Mouse (Mus musculus) liver, embryonic 11.5 days (tissue): Measurements from ENCODE around the gene Foxp1. TPM values are rescaled to one million over a fixed set of nuclear protein-coding genes. Genes with fewer than 3 reads are reported as not detected.

ENCODE experiments used
- ATAC-seq: fragments of 200-750 bp; cut with Nextera tagmentation; replicated peaks from 2 replicates; pipeline ENCODE4 v1.8.0; 2017; ENCODE audit warnings: moderate number of reproducible peaks, mild to moderate bottlenecking, moderate TSS enrichment, moderate library complexity; ENCODE audit not compliant: low FRiP score
- DNase-seq: peaks from one replicate; pipeline ENCODE4 v3.0.0-alpha.2; 2017; ENCODE audit warnings: low spot score
- H3K27ac ChIP-seq: fragments of 300-500 bp; sonication (generic); 2 replicates; pipeline ENCODE4 v1.5.1; 2014; ENCODE audit warnings: mild to moderate bottlenecking, low read depth, low read length, control low read depth
- H3K27me3 ChIP-seq: fragments of 300-500 bp; sonication (generic); replicated peaks from 2 replicates; pipeline ENCODE4 v1.6.1; 2014; ENCODE audit warnings: low read length, mixed read lengths; ENCODE audit not compliant: control insufficient read depth, insufficient read depth
- H3K36me3 ChIP-seq: fragments of 300-500 bp; sonication (generic); 2 replicates; pipeline ENCODE4 v1.6.1; 2014; ENCODE audit warnings: mild to moderate bottlenecking, low read length, moderate library complexity, mixed read lengths; ENCODE audit not compliant: control insufficient read depth, insufficient read depth
- H3K4me1 ChIP-seq: fragments of 300-500 bp; sonication (generic); replicated peaks from 2 replicates; pipeline ENCODE4 v1.6.1; 2014; ENCODE audit warnings: low read length, mixed read lengths; ENCODE audit not compliant: control insufficient read depth, insufficient read depth
- H3K4me2 ChIP-seq: fragments of 300-500 bp; sonication (generic); 2 replicates; pipeline ENCODE4 v1.6.1; 2014; ENCODE audit warnings: mild to moderate bottlenecking, control low read depth, moderate library complexity
- H3K4me3 ChIP-seq: fragments of 300-500 bp; sonication (generic); 2 replicates; pipeline ENCODE4 v1.5.1; 2014; ENCODE audit warnings: low read depth, low read length, control low read depth
- H3K9ac ChIP-seq: fragments of 300-500 bp; sonication (generic); 2 replicates; pipeline ENCODE4 v1.6.1; 2014; ENCODE audit warnings: low read depth, low read length, control low read depth
- H3K9me3 ChIP-seq: fragments of 300-500 bp; sonication (generic); 2 replicates; pipeline ENCODE4 v1.6.1; 2016; ENCODE audit warnings: low read length, inconsistent platforms, mixed read lengths; ENCODE audit not compliant: control insufficient read depth
- WGBS: fragments of 180-500 bp; shearing (Covaris S2); extraction: QIAGEN DNeasy Blood & Tissue Kit; methylation state at CpG from one replicate; pipeline ENCODE4 v1.1.7; 2014; 5-methylcytosine and 5-hydroxymethylcytosine counted together
- polyA plus RNA-seq: library from polyadenylated mRNA; unstranded; fragments of >200 nt; fragmentation: Nextera tagmentation; extraction: Ambion mirVana; gene quantifications from 2 replicates; pipeline ENCODE4 v1.2.1, GENCODE M21; 2014

Foxp1 gene
- polyA plus RNA-seq, 1 experiment from 2014 or later = 62.1 TPM

GRCm38 (mm10) chr6:99029438-99029837 is 493.1 kb downstream of the Foxp1 start:
- Histone ChIP-seq H3K4me3 (no peak overlapping the region), H3K4me2 (no peak overlapping the region; the same call in 1 of the 2 replicates), H3K27me3 (peaks cover 3% of the 10 kb centered on the region), H3K27ac (no peak overlapping the region), H3K9ac (no peak overlapping the region), H3K4me1 (peaks cover 36% of the 10 kb centered on the region), H3K36me3 (no peaks in the 10 kb centered on the region), H3K9me3 (no peaks in the 10 kb centered on the region)
- DNase-seq (no peak), ATAC-seq (no peak)
- WGBS = 30% methylated on average over 5 of the region's 5 CpGs

GRCm38 (mm10) chr6:99028989-99029305 is 493.6 kb downstream of the Foxp1 start:
- Histone ChIP-seq H3K4me1 (peaks cover 38% of the 10 kb centered on the region), H3K4me2 (peak overlapping the region; percentile 88), H3K9ac (peak overlapping the region; percentile 71; the same call in 1 of the 2 replicates), H3K27me3 (peaks cover 3% of the 10 kb centered on the region), H3K4me3 (peak overlapping the region; percentile 70), H3K27ac (peak overlapping the region; percentile 82), H3K9me3 (no peaks in the 10 kb centered on the region), H3K36me3 (no peaks in the 10 kb centered on the region)
- DNase-seq = no peak
- ATAC-seq = no peak
- WGBS = 7% methylated on average over 6 of the region's 6 CpGs

GRCm38 (mm10) chr6:99028161-99028988 is 494.1 kb downstream of the Foxp1 start:
- Histone ChIP-seq H3K27me3 (peaks cover 3% of the 10 kb centered on the region), H3K9ac (peak overlapping the region; percentile 71), H3K36me3 (no peaks in the 10 kb centered on the region), H3K9me3 (no peaks in the 10 kb centered on the region), H3K4me3 (peak overlapping the region; percentile 70), H3K4me1 (peaks cover 38% of the 10 kb centered on the region), H3K27ac (peak overlapping the region; percentile 82), H3K4me2 (peak overlapping the region; percentile 88)
- peak; percentile 84 for ATAC-seq
- under 1% methylated on average over 74 of the region's 87 CpGs for WGBS
- peak; percentile 70 for DNase-seq

GRCm38 (mm10) chr6:99027542-99028160 is 494.9 kb downstream of the Foxp1 start:
- ATAC-seq (no peak; the same call in 1 of the 2 replicates), DNase-seq (peak; percentile 64)
- H3K4me1 ChIP-seq = peaks cover 34% of the 10 kb centered on the region
- H3K4me2 ChIP-seq = peak overlapping the region; percentile 88
- peaks cover 3% of the 10 kb centered on the region for H3K27me3 ChIP-seq
- H3K27ac ChIP-seq = peak overlapping the region; percentile 82
- WGBS = 1% methylated on average over 22 of the region's 22 CpGs
- H3K36me3 ChIP-seq = no peaks in the 10 kb centered on the region
- no peaks in the 10 kb centered on the region for H3K9me3 ChIP-seq
- H3K4me3 ChIP-seq = peak overlapping the region; percentile 70
- H3K9ac ChIP-seq = peak overlapping the region; percentile 71

GRCm38 (mm10) chr6:99026635-99027541 is 495.6 kb downstream of the Foxp1 start:
- ATAC-seq = no peak
- 10% methylated on average over 19 of the region's 19 CpGs for WGBS
- no peak for DNase-seq
- Histone ChIP-seq H3K4me3 (peak overlapping the region; percentile 70), H3K4me2 (peak overlapping the region; percentile 88), H3K27me3 (peaks cover 3% of the 10 kb centered on the region), H3K9me3 (no peaks in the 10 kb centered on the region), H3K9ac (peak overlapping the region; percentile 71), H3K27ac (peak overlapping the region; percentile 82), H3K36me3 (no peaks in the 10 kb centered on the region), H3K4me1 (peaks cover 34% of the 10 kb centered on the region)

DNA sequence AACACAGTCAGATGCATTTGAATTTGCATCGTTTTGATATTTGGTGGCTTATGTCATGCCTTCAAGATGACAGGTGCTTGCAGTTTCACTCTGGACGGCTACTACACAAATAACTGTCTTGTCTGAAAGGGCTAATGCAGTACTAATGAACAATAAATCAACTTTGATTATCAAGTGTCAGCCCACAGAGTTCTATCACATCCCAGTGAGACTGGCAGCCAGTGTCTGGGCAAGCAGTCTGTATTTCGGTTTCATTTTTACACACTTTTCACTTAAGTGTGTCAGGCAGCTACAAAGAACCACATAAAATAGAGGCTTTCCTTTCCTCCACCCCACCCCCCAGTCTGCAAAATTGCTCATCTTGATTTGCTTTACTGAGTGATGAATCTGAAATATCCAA is 496.5 kb downstream of the Foxp1 start:
- H3K36me3 ChIP-seq = no peaks in the 10 kb centered on the region
- peak overlapping the region; percentile 17; the same call in 1 of the 2 replicates for H3K4me3 ChIP-seq
- WGBS = 51% methylated on average over 3 of the region's 3 CpGs
- H3K4me2 ChIP-seq = peak overlapping the region; percentile 52
- H3K9ac ChIP-seq = no peak overlapping the region
- peaks cover 3% of the 10 kb centered on the region for H3K27me3 ChIP-seq
- H3K4me1 ChIP-seq = peaks cover 38% of the 10 kb centered on the region
- H3K27ac ChIP-seq = no peak overlapping the region
- H3K9me3 ChIP-seq = no peaks in the 10 kb centered on the region
- DNase-seq (no peak), ATAC-seq (no peak)

- no peak overlapping the region; the same call in 1 of the 2 replicates for H3K9ac ChIP-seq
- H3K4me3 ChIP-seq = no peak overlapping the region
- no peaks in the 10 kb centered on the region for H3K9me3 ChIP-seq
- DNase-seq (no peak), ATAC-seq (no peak)
- peaks cover 3% of the 10 kb centered on the region for H3K27me3 ChIP-seq
- peaks cover 29% of the 10 kb centered on the region for H3K4me1 ChIP-seq
- H3K4me2 ChIP-seq = peak overlapping the region; percentile 45
- 39% methylated on average over 9 of the region's 9 CpGs for WGBS
- no peaks in the 10 kb centered on the region for H3K36me3 ChIP-seq
- H3K27ac ChIP-seq = no peak overlapping the region
These were observed 497.9 kb downstream of the Foxp1 start for GRCm38 (mm10) chr6:99024588-99024987.
